Mouse (Mus musculus): ENCODE data around the gene Larp4b. TPM values are rescaled to one million over a fixed set of nuclear protein-coding genes. Genes with fewer than 3 reads are reported as not detected.

Larp4b gene
- total RNA-seq, 2 experiments from 2014 or later: 103 TPM

GRCm38 (mm10) chr13:9167842-9168241, 74.2 kb downstream of the Larp4b start:
- intact Hi-C loops (cut with DNase I): no loop called here
- no peak for DNase-seq (ENCODE audit: extremely low spot score in 1 of 2, low spot score in 2 of 2)

- DNase-seq (ENCODE audit: extremely low spot score in 1 of 2, low spot score in 2 of 2): no peak
- intact Hi-C loops (cut with DNase I): no loop called here
These were observed 75.9 kb downstream of the Larp4b start for GRCm38 (mm10) chr13:9169616-9170015.

GRCm38 (mm10) chr13:9170726-9171125, 77.0 kb downstream of the Larp4b start:
- no peak for DNase-seq (ENCODE audit: extremely low spot score in 1 of 2, low spot score in 2 of 2)
- intact Hi-C loops (cut with DNase I): no loop called here

GRCm38 (mm10) chr13:9173414-9173813, 79.7 kb downstream of the Larp4b start:
- DNase-seq (ENCODE audit: extremely low spot score in 1 of 2, low spot score in 2 of 2): no peak
- intact Hi-C loops (cut with DNase I): no loop called here

- intact Hi-C loops (cut with DNase I): no loop called here
- no peak for DNase-seq (ENCODE audit: extremely low spot score in 1 of 2, low spot score in 2 of 2)
These were observed 81.5 kb downstream of the Larp4b start for GRCm38 (mm10) chr13:9175171-9175570.

GRCm38 (mm10) chr13:9178270-9178669, 84.6 kb downstream of the Larp4b start:
- no peak for DNase-seq (ENCODE audit: extremely low spot score in 1 of 2, low spot score in 2 of 2)
- intact Hi-C loops (cut with DNase I): no loop called here

- no peak for DNase-seq (ENCODE audit: extremely low spot score in 1 of 2, low spot score in 2 of 2)
- intact Hi-C loops (cut with DNase I): no loop called here
These were observed 85.0 kb downstream of the Larp4b start for GRCm38 (mm10) chr13:9178718-9179117.

- DNase-seq (ENCODE audit: extremely low spot score in 1 of 2, low spot score in 2 of 2): no peak
- intact Hi-C loops (cut with DNase I): loop anchor here (5.0 to 10.0 kb wide), 2 partner anchors 287 to 385 kb away; no protein-coding TSS in a partner anchor
These were observed 86.5 kb downstream of the Larp4b start for GRCm38 (mm10) chr13:9180221-9180620.

- intact Hi-C loops (cut with DNase I): loop anchor here (5.0 to 10.0 kb wide), 2 partner anchors 286 to 384 kb away; no protein-coding TSS in a partner anchor
- DNase-seq (ENCODE audit: extremely low spot score in 1 of 2, low spot score in 2 of 2): no peak
These were observed 87.4 kb downstream of the Larp4b start for GRCm38 (mm10) chr13:9181106-9181505.

GRCm38 (mm10) chr13:9181666-9182264, 88.1 kb downstream of the Larp4b start:
- intact Hi-C loops (cut with DNase I): loop anchor here (2.0 to 10.0 kb wide), 3 partner anchors 286 to 665 kb away; no protein-coding TSS in a partner anchor

GRCm38 (mm10) chr13:9184281-9184680, 90.6 kb downstream of the Larp4b start:
- DNase-seq (ENCODE audit: extremely low spot score in 1 of 2, low spot score in 2 of 2): no peak
- intact Hi-C loops (cut with DNase I): loop anchor here (5.0 to 10.0 kb wide), 2 partner anchors 283 to 381 kb away; no protein-coding TSS in a partner anchor

More at GRCm38 (mm10) chr13:9181666-9182264, 88.1 kb downstream of the Larp4b start:
- peak; percentile 74 to 80 for DNase-seq (ENCODE audit: extremely low spot score in 1 of 2, low spot score in 2 of 2)

- DNase-seq (ENCODE audit: extremely low spot score in 1 of 2, low spot score in 2 of 2): no peak
These were observed 91.0 kb downstream of the Larp4b start for GRCm38 (mm10) chr13:9184716-9185115.

GRCm38 (mm10) chr13:9187156-9187555, 93.5 kb downstream of the Larp4b start:
- intact Hi-C loops (cut with DNase I): loop anchor here (10.0 kb wide), 1 partner anchor 378 kb away; no protein-coding TSS in a partner anchor
- no peak for DNase-seq (ENCODE audit: extremely low spot score in 1 of 2, low spot score in 2 of 2)

More at GRCm38 (mm10) chr13:9184716-9185115, 91.0 kb downstream of the Larp4b start:
- intact Hi-C loops (cut with DNase I): loop anchor here (5.0 to 10.0 kb wide), 2 partner anchors 283 to 380 kb away; no protein-coding TSS in a partner anchor

GRCm38 (mm10) chr13:9187566-9188530, 94.2 kb downstream of the Larp4b start:
- no peak for DNase-seq (ENCODE audit: extremely low spot score in 1 of 2, low spot score in 2 of 2)
- intact Hi-C loops (cut with DNase I): loop anchor here (10.0 kb wide), 1 partner anchor 377 kb away; no protein-coding TSS in a partner anchor

- no peak for DNase-seq (ENCODE audit: extremely low spot score in 1 of 2, low spot score in 2 of 2)
- intact Hi-C loops (cut with DNase I): loop anchor here (10.0 kb wide), 1 partner anchor 375 kb away; no protein-coding TSS in a partner anchor
These were observed 95.8 kb downstream of the Larp4b start for GRCm38 (mm10) chr13:9189481-9189880.

GRCm38 (mm10) chr13:9191172-9192140, 97.8 kb downstream of the Larp4b start:
- intact Hi-C loops (cut with DNase I): no loop called here
- peak; percentile 46 to 60 for DNase-seq (ENCODE audit: extremely low spot score in 1 of 2, low spot score in 2 of 2)

GRCm38 (mm10) chr13:9192797-9193330, 99.2 kb downstream of the Larp4b start:
- intact Hi-C loops (cut with DNase I): no loop called here
- no peak for DNase-seq (ENCODE audit: extremely low spot score in 1 of 2, low spot score in 2 of 2)

- DNase-seq (ENCODE audit: extremely low spot score in 1 of 2, low spot score in 2 of 2): no peak
- intact Hi-C loops (cut with DNase I): no loop called here
These were observed 101.0 kb downstream of the Larp4b start for GRCm38 (mm10) chr13:9194656-9195055.
